Mouse (Mus musculus) MEL (cell line): ENCODE data around the gene 1700042G07Rik. TPM values are rescaled to one million over a fixed set of nuclear protein-coding genes. Genes with fewer than 3 reads are reported as not detected.

Source experiments
- DNase-seq: peaks from one replicate; pipeline ENCODE4 v3.0.0; 2011; ENCODE audit warnings: low read depth, low spot score
- H3K27ac ChIP-seq: 2 replicates; pipeline ENCODE4 v1.5.1; 2012; ENCODE audit warnings: low read depth, mild to moderate bottlenecking, control low read depth, low read length, moderate library complexity; ENCODE audit not compliant: control insufficient read depth
- H3K27me3 ChIP-seq, 2 experiments: fragments of 150-350 bp in 1 of 2; sonication (generic) in 1 of 2; 2 replicates each; pipeline ENCODE4 v1.6.1; 2012; ENCODE audit warnings: low read length in 2 of 2, mild to moderate bottlenecking in 2 of 2, improper control_type of control experiment in 1 of 2, moderate library complexity in 1 of 2; ENCODE audit not compliant: insufficient read depth in 2 of 2, control insufficient read depth in 1 of 2
- H3K36me3 ChIP-seq, 2 experiments: 2 replicates each; pipeline ENCODE4 v1.6.1; 2012 to 2014; ENCODE audit warnings: low read length in 2 of 2, improper control_type of control experiment in 1 of 2, inconsistent platforms in 1 of 2, mild to moderate bottlenecking in 1 of 2; ENCODE audit not compliant: insufficient read depth in 2 of 2, control insufficient read depth in 1 of 2
- H3K4me1 ChIP-seq, 2 experiments: fragments of 150-350 bp in 1 of 2; sonication (generic) in 1 of 2; 2 replicates each; pipeline ENCODE4 v1.6.1; 2012; ENCODE audit warnings: low read length in 2 of 2, improper control_type of control experiment in 1 of 2, mild to moderate bottlenecking in 1 of 2; ENCODE audit not compliant: insufficient read depth in 2 of 2, control insufficient read depth in 1 of 2
- H3K4me3 ChIP-seq, 2 experiments: fragments of 150-350 bp in 1 of 2; sonication (generic) in 1 of 2; 2 replicates each; pipeline ENCODE4 v1.5.1; 2012; ENCODE audit warnings: low read depth in 2 of 2, low read length in 2 of 2, mild to moderate bottlenecking in 2 of 2, moderate library complexity in 2 of 2, control low read depth in 1 of 2, improper control_type of control experiment in 1 of 2; ENCODE audit not compliant: control insufficient read depth in 1 of 2, insufficient read depth in 1 of 2
- H3K79me2 ChIP-seq: 2 replicates; pipeline ENCODE4 v1.6.1; 2012; ENCODE audit warnings: mild to moderate bottlenecking, low read length, moderate library complexity; ENCODE audit not compliant: control insufficient read depth, poor library complexity, insufficient read depth
- H3K9ac ChIP-seq: 2 replicates; pipeline ENCODE4 v1.6.1; 2012; ENCODE audit warnings: low read depth, mild to moderate bottlenecking, control low read depth, low read length, moderate library complexity; ENCODE audit not compliant: control insufficient read depth, poor library complexity, severe bottlenecking
- H3K9me3 ChIP-seq: fragments of 150-350 bp; sonication (generic); replicated peaks from 2 replicates; pipeline ENCODE4 v1.6.1; 2012; ENCODE audit warnings: mild to moderate bottlenecking, low read length, improper control_type of control experiment, moderate library complexity; ENCODE audit not compliant: insufficient read depth
- BHLHE40 ChIP-seq: IDR thresholded peaks from 2 replicates; pipeline ENCODE4 v1.6.1; 2012; ENCODE audit warnings: low read depth, mild to moderate bottlenecking, inconsistent platforms, low read length, improper control_type of control experiment, borderline replicate concordance
- CHD1 ChIP-seq: IDR thresholded peaks from 2 replicates; pipeline ENCODE4 v1.6.1; 2012; ENCODE audit warnings: low read depth, mild to moderate bottlenecking, inconsistent platforms, low read length, improper control_type of control experiment
- CHD2 ChIP-seq: IDR thresholded peaks from 2 replicates; pipeline ENCODE4 v1.6.1; 2011; ENCODE audit warnings: low read length, improper control_type of control experiment
- CTCF ChIP-seq, 3 experiments: IDR thresholded peaks in 2 of 3; conservative IDR thresholded peaks in 1 of 3; 2 replicates each; pipeline ENCODE4 v1.5.1; 2011 to 2012; ENCODE audit warnings: low read length in 3 of 3, low read depth in 2 of 3, mild to moderate bottlenecking in 2 of 3, improper control_type of control experiment in 1 of 3, inconsistent platforms in 1 of 3, mixed read lengths in 1 of 3, moderate library complexity in 1 of 3; ENCODE audit not compliant: control insufficient read depth in 1 of 3, insufficient read depth in 1 of 3, poor library complexity in 1 of 3, severe bottlenecking in 1 of 3
- EP300 ChIP-seq, 2 experiments: IDR thresholded peaks; 2 replicates each; pipeline ENCODE4 v1.6.1; 2011; ENCODE audit warnings: improper control_type of control experiment in 2 of 2, low read length in 2 of 2, low read depth in 1 of 2, mild to moderate bottlenecking in 1 of 2
- GATA1 ChIP-seq: IDR thresholded peaks from 2 replicates; pipeline ENCODE4 v1.6.1; 2011; ENCODE audit warnings: low read depth, low read length, improper control_type of control experiment
- JUND ChIP-seq: IDR thresholded peaks from 2 replicates; pipeline ENCODE4 v1.6.1; 2011; ENCODE audit warnings: low read depth, mild to moderate bottlenecking, improper control_type of control experiment, low read length
- KAT2A ChIP-seq: conservative IDR thresholded peaks from 2 replicates; pipeline ENCODE4 v1.6.1; 2012; ENCODE audit warnings: low read depth, low read length, improper control_type of control experiment, inconsistent platforms
- MAFK ChIP-seq: IDR thresholded peaks from 2 replicates; pipeline ENCODE4 v1.6.1; 2011; ENCODE audit warnings: low read depth, mild to moderate bottlenecking, low read length, improper control_type of control experiment, borderline replicate concordance
- MEF2A ChIP-seq: IDR thresholded peaks from 2 replicates; pipeline ENCODE4 v1.6.1; 2014; ENCODE audit warnings: low read depth, mild to moderate bottlenecking, inconsistent platforms, low read length, improper control_type of control experiment; ENCODE audit not compliant: poor library complexity, insufficient replicate concordance, severe bottlenecking; ENCODE audit errors: extremely low read depth
- MYB ChIP-seq: IDR thresholded peaks from 2 replicates; pipeline ENCODE4 v1.6.1; 2011; ENCODE audit warnings: mild to moderate bottlenecking, low read depth, low read length, improper control_type of control experiment
- MYC ChIP-seq: IDR thresholded peaks from 2 replicates; pipeline ENCODE4 v1.6.1; 2011; ENCODE audit warnings: low read depth, mild to moderate bottlenecking, low read length, improper control_type of control experiment, moderate library complexity
- NELFE ChIP-seq: IDR thresholded peaks from 2 replicates; pipeline ENCODE4 v1.6.1; 2011; ENCODE audit warnings: low read depth, low read length, improper control_type of control experiment
- NRF1 ChIP-seq: IDR thresholded peaks from 2 replicates; pipeline ENCODE4 v1.6.1; 2014; ENCODE audit warnings: low read depth, mild to moderate bottlenecking, inconsistent platforms, low read length, improper control_type of control experiment, moderate library complexity; ENCODE audit not compliant: poor library complexity, insufficient read depth, severe bottlenecking
- POLR2A ChIP-seq, 2 experiments: IDR thresholded peaks; 2 replicates each; pipeline ENCODE4 v1.6.1; 2011 to 2012; ENCODE audit warnings: low read length in 2 of 2, mild to moderate bottlenecking in 2 of 2, control low read depth in 1 of 2, improper control_type of control experiment in 1 of 2, low read depth in 1 of 2, moderate library complexity in 1 of 2; ENCODE audit not compliant: control insufficient read depth in 1 of 2, insufficient read depth in 1 of 2, poor library complexity in 1 of 2
- POLR2AphosphoS5 ChIP-seq: IDR thresholded peaks from 2 replicates; pipeline ENCODE4 v1.6.1; 2012; ENCODE audit warnings: low read depth, borderline replicate concordance, mild to moderate bottlenecking, inconsistent platforms, low read length, moderate library complexity, mixed read lengths
- RCOR1 ChIP-seq: IDR thresholded peaks from 2 replicates; pipeline ENCODE4 v1.6.1; 2012; ENCODE audit warnings: low read depth, mild to moderate bottlenecking, inconsistent platforms, low read length, improper control_type of control experiment
- TCF12 ChIP-seq: IDR thresholded peaks from 2 replicates; pipeline ENCODE4 v1.6.1; 2014; ENCODE audit warnings: low read depth, mild to moderate bottlenecking, inconsistent platforms, low read length, improper control_type of control experiment, moderate library complexity
- UBTF ChIP-seq: IDR thresholded peaks from 2 replicates; pipeline ENCODE4 v1.6.1; 2012; ENCODE audit warnings: low read depth, mild to moderate bottlenecking, inconsistent platforms, low read length, improper control_type of control experiment, moderate library complexity, borderline replicate concordance; ENCODE audit not compliant: insufficient read depth
- USF1 ChIP-seq: IDR thresholded peaks from 2 replicates; pipeline ENCODE4 v1.6.1; 2014; ENCODE audit warnings: low read depth, mild to moderate bottlenecking, inconsistent platforms, low read length, improper control_type of control experiment, moderate library complexity
- ZC3H11A ChIP-seq: IDR thresholded peaks from 2 replicates; pipeline ENCODE4 v1.6.1; 2012; ENCODE audit warnings: low read depth, mild to moderate bottlenecking, inconsistent platforms, low read length, improper control_type of control experiment
- ZKSCAN1 ChIP-seq: IDR thresholded peaks from 2 replicates; pipeline ENCODE4 v1.6.1; 2012; ENCODE audit warnings: low read depth, mild to moderate bottlenecking, inconsistent platforms, low read length, improper control_type of control experiment, moderate library complexity
- ZMIZ1 ChIP-seq: IDR thresholded peaks from 2 replicates; pipeline ENCODE4 v1.6.1; 2012; ENCODE audit warnings: low read depth, mild to moderate bottlenecking, inconsistent platforms, low read length, improper control_type of control experiment, moderate library complexity
- ZNF384 ChIP-seq: IDR thresholded peaks from 2 replicates; pipeline ENCODE4 v1.6.1; 2012; ENCODE audit warnings: low read depth, mild to moderate bottlenecking, inconsistent platforms, low read length, improper control_type of control experiment
- polyA plus RNA-seq, 2 experiments: library from polyadenylated mRNA; stranded (reverse) in 1 of 2; unstranded in 1 of 2; fragments of >175 nt in 1 of 2; fragments of >200 nt in 1 of 2; gene quantifications; 2 replicates each; pipeline versions ENCODE4 v1.2.1 to v1.2.4; 2012; ENCODE audit warnings: low replicate concordance in 2 of 2, low read depth in 1 of 2; ENCODE audit not compliant: insufficient read length in 2 of 2, insufficient read depth in 1 of 2, missing spikeins in 1 of 2
- total RNA-seq: library from RNA; depleted of rRNA; stranded (reverse); fragments of 300-350 nt; gene quantifications from 2 replicates; pipeline ENCODE4 v1.2.3, GENCODE M21; 2012

Gene 1700042G07Rik
- total and polyA plus RNA-seq, 3 experiments, result not detected

DNA sequence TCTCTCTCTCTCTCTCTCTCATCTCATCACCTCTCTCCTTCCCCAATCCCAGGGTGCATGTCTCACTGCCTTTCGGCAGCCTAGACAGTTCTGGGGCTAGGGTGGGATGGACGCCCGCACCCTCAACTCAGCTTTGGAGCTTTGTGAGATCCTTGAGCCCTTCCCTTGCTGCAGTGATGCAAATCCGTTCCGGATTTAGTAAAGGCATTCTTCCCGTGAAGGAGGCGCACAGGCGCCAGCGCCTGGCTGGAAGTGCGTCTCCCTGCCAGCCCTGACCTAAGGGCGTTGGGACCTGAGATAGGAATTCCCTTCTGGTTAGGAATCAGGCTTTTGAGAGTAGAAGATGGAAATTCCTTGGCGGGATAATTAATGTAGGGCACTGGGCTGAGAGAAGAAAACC, 9.6 kb downstream of the 1700042G07Rik start:
- TF ChIP-seq MYC (no peak), BHLHE40 (no peak)
- TF ChIP-seq, all 39 proteins: peak for 0
- Histone ChIP-seq H3K9ac (no peak overlapping the region), H3K4me1 (no peaks in the 10 kb centered on the region), H3K27ac (no peak overlapping the region), H3K9me3 (no peaks in the 10 kb centered on the region), H3K4me3 (no peak overlapping the region), H3K36me3 (no peaks in the 10 kb centered on the region), H3K79me2 (no peaks in the 10 kb centered on the region), H3K27me3 (peaks cover 0 to 2% of the 10 kb centered on the region in 2 experiments; a peak in 1 of 4 replicates)
- no peak for DNase-seq

DNA sequence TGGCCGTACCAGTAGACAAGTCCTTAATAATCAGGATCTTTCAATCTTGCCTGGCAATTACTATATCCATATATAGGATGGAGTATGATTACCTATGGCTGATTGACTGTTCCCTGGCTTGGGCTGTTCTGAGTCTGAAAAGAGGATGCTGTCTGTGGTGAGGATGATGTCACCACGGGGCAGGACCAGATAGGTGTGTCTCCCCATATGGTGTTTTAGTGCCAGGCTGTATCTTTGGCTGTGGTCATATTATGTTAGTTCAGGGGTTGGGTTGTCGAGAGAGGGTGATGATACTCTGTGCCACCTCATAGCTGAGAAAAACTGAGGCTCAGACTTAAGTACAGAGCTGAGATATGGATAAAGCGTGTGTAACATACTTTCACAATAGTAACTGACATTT, 11.9 kb downstream of the 1700042G07Rik start:
- no peaks in the 10 kb centered on the region for H3K79me2 ChIP-seq
- no peak for DNase-seq

DNA sequence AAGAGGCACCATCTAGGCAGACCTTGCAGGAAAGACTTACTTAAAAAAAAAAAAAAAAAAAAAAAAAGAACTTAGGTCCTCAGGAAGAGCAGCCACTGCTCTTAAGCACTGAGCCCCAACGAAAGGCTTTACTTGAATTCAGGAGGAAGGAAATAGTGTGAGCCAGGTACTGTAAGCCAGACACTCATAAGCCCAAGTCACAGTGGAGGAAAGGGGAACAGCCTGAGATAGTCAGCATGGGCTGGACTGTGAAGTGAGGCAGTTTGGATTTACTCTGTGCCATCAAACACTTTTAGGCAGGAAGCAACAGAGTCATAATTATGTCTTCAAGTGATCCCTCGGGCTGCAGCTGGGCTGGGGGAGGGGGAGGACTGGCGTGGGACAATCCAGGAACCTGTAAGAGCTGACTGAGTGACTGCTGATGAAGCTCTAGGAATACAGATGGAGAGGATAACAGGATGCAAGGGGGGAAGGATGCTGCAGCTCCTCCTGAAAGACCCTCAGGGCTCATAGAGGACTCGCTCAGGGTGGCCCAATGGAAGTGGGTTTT, 19.2 kb downstream of the 1700042G07Rik start:
- H3K9ac ChIP-seq, result no peak overlapping the region
- no peaks in the 10 kb centered on the region for H3K79me2 ChIP-seq
- DNase-seq, result peak; percentile 58
- H3K27ac ChIP-seq, result no peak overlapping the region
- TF ChIP-seq UBTF (no peak), ZC3H11A (no peak), CHD1 (no peak), MEF2A (no peak), KAT2A (no peak), NRF1 (no peak), EP300 (IDR thresholded peaks at IDR 0.05; ENCODE audit: low read depth in 1 of 2, low read length in 2 of 2) (peak in 1 of 2 experiments; percentile 25; a peak in 1 of 4 replicates), ZMIZ1 (no peak), JUND (no peak), TCF12 (no peak), POLR2AphosphoS5 (no peak), NELFE (no peak), CHD2 (no peak), MYB (no peak), MYC (no peak), ZNF384 (peak; percentile 78)
- TF ChIP-seq, all 39 proteins: peak for 2
- no peaks in the 10 kb centered on the region for H3K9me3 ChIP-seq
- no peaks in the 10 kb centered on the region for H3K27me3 ChIP-seq
- H3K4me3 ChIP-seq, result no peak overlapping the region
- peaks cover 6 to 19% of the 10 kb centered on the region in 2 experiments; a peak in 3 of 4 replicates for H3K4me1 ChIP-seq
- H3K36me3 ChIP-seq, result peaks cover 0 to 16% of the 10 kb centered on the region in 2 experiments; a peak in 2 of 4 replicates

More for the DNA sequence above, 11.9 kb downstream of the 1700042G07Rik start:
- no peak overlapping the region for H3K9ac ChIP-seq
- no peaks in the 10 kb centered on the region for H3K36me3 ChIP-seq
- TF ChIP-seq JUND, result no peak
- no peak for TF ChIP-seq POLR2A (IDR thresholded peaks at IDR 0.05; ENCODE audit: control insufficient read depth in 1 of 2, insufficient read depth in 1 of 2, low read depth in 1 of 2, low read length in 2 of 2, poor library complexity in 1 of 2)
- TF ChIP-seq ZKSCAN1, result no peak
- TF ChIP-seq GATA1, result no peak
- TF ChIP-seq CTCF (IDR thresholded peaks at IDR 0.05 in 2 of 3, conservative IDR thresholded peaks at IDR 0.05 in 1 of 3; ENCODE audit: control insufficient read depth in 1 of 3, insufficient read depth in 1 of 3, low read depth in 2 of 3, low read length in 3 of 3, poor library complexity in 1 of 3, severe bottlenecking in 1 of 3), result no peak
- no peak for TF ChIP-seq RCOR1
- no peak for TF ChIP-seq MAFK
- TF ChIP-seq USF1, result no peak
- no peak for TF ChIP-seq ZNF384
- no peaks in the 10 kb centered on the region for H3K4me1 ChIP-seq
- H3K4me3 ChIP-seq, result no peak overlapping the region
- H3K9me3 ChIP-seq, result no peaks in the 10 kb centered on the region
- H3K27ac ChIP-seq, result no peak overlapping the region
- H3K27me3 ChIP-seq, result peaks cover 0 to 2% of the 10 kb centered on the region in 2 experiments; a peak in 1 of 4 replicates
